Mouse (Mus musculus) midbrain, embryonic 14.5 days (tissue): ENCODE results near the gene Clgn. TPM values are rescaled to one million over a fixed set of nuclear protein-coding genes. Genes with fewer than 3 reads are reported as not detected.

Experiments
- ATAC-seq: fragments of 200-750 bp; cut with Nextera tagmentation; 2 replicates; pipeline ENCODE4 v1.8.0; 2017; ENCODE audit warnings: moderate number of reproducible peaks, moderate library complexity; ENCODE audit not compliant: low FRiP score, low TSS enrichment
- DNase-seq: peaks from one replicate; pipeline ENCODE4 v3.0.0-alpha.2; 2015
- H3K27ac ChIP-seq: fragments of 300-500 bp; sonication (generic); replicated peaks from 2 replicates; pipeline ENCODE4 v1.5.1; 2014; ENCODE audit warnings: mild to moderate bottlenecking, low read depth, low read length, moderate library complexity
- H3K27me3 ChIP-seq: fragments of 300-500 bp; sonication (generic); 2 replicates; pipeline ENCODE4 v1.6.1; 2014; ENCODE audit warnings: low read length, control low read depth, mixed read lengths; ENCODE audit not compliant: control insufficient read depth, insufficient read depth
- H3K36me3 ChIP-seq: fragments of 300-500 bp; sonication (generic); 2 replicates; pipeline ENCODE4 v1.6.1; 2014; ENCODE audit warnings: low read length, control low read depth; ENCODE audit not compliant: control insufficient read depth, insufficient read depth
- H3K4me1 ChIP-seq: fragments of 300-500 bp; sonication (generic); 2 replicates; pipeline ENCODE4 v1.6.1; 2014; ENCODE audit warnings: mild to moderate bottlenecking, antibody characterized with exemption, low read length, control low read depth; ENCODE audit not compliant: control insufficient read depth, insufficient read depth
- H3K4me2 ChIP-seq: fragments of 300-500 bp; sonication (generic); 2 replicates; pipeline ENCODE4 v1.6.1; 2014; ENCODE audit warnings: mild to moderate bottlenecking, low read length, moderate library complexity
- H3K4me3 ChIP-seq: fragments of 300-500 bp; sonication (generic); replicated peaks from 2 replicates; pipeline ENCODE4 v1.5.1; 2014; ENCODE audit warnings: low read depth, low read length
- H3K9ac ChIP-seq: fragments of 300-500 bp; sonication (generic); replicated peaks from 2 replicates; pipeline ENCODE4 v1.6.1; 2014; ENCODE audit warnings: mild to moderate bottlenecking, low read length, moderate library complexity
- H3K9me3 ChIP-seq: fragments of 300-500 bp; sonication (generic); 2 replicates; pipeline ENCODE4 v1.6.1; 2016; ENCODE audit warnings: low read length, control low read depth, mixed read lengths; ENCODE audit not compliant: control insufficient read depth
- WGBS: fragments of 180-500 bp; shearing (Covaris S2); extraction: QIAGEN DNeasy Blood & Tissue Kit; methylation state at CpG from one replicate; pipeline ENCODE4 v1.1.7; 2014; 5-methylcytosine and 5-hydroxymethylcytosine counted together
- polyA plus RNA-seq: library from polyadenylated mRNA; unstranded; fragments of >200 nt; fragmentation: Nextera tagmentation; extraction: Ambion mirVana; gene quantifications from 2 replicates; pipeline ENCODE4 v1.2.1, GENCODE M21; 2014

Gene Clgn
- polyA plus RNA-seq, 1 experiment from 2014 or later: 10.2 TPM

GRCm38 (mm10) chr8:83382850-83383249, 6.8 kb upstream of the Clgn start:
- WGBS: 43% methylated on average over 2 of the region's 2 CpGs
- Histone ChIP-seq H3K27me3 (no peaks in the 10 kb centered on the region), H3K4me1 (no peaks in the 10 kb centered on the region), H3K9ac (no peak overlapping the region), H3K36me3 (no peaks in the 10 kb centered on the region), H3K4me2 (no peak overlapping the region), H3K4me3 (no peak overlapping the region), H3K9me3 (no peaks in the 10 kb centered on the region), H3K27ac (no peak overlapping the region)
- no peak for DNase-seq
- no peak for ATAC-seq

- Histone ChIP-seq H3K27me3 (no peaks in the 10 kb centered on the region), H3K4me2 (peak overlapping the region; percentile 88), H3K9me3 (no peaks in the 10 kb centered on the region), H3K36me3 (no peaks in the 10 kb centered on the region), H3K27ac (no peak overlapping the region), H3K9ac (peak overlapping the region; percentile 68), H3K4me3 (peak overlapping the region; percentile 60), H3K4me1 (peaks cover 6% of the 10 kb centered on the region; the same call in 1 of the 2 replicates)
- ATAC-seq (peak; percentile 58; the same call in 1 of the 2 replicates), DNase-seq (no peak)
- WGBS: 4% methylated on average over 14 of the region's 14 CpGs
Observed at GRCm38 (mm10) chr8:83390006-83390701, 487 bp downstream of the Clgn start.

GRCm38 (mm10) chr8:83392521-83392920, 2.9 kb downstream of the Clgn start:
- H3K9ac ChIP-seq: no peak overlapping the region
- H3K4me2 ChIP-seq: no peak overlapping the region
- WGBS: 50% methylated on average over 1 of the region's 1 CpGs
- ATAC-seq (no peak), DNase-seq (no peak)
- H3K9me3 ChIP-seq: no peaks in the 10 kb centered on the region
- H3K27me3 ChIP-seq: no peaks in the 10 kb centered on the region
- no peak overlapping the region for H3K4me3 ChIP-seq
- peaks cover 6% of the 10 kb centered on the region; the same call in 1 of the 2 replicates for H3K4me1 ChIP-seq
- no peak overlapping the region for H3K27ac ChIP-seq
- no peaks in the 10 kb centered on the region for H3K36me3 ChIP-seq

GRCm38 (mm10) chr8:83394325-83394724, 4.7 kb downstream of the Clgn start:
- H3K9ac ChIP-seq: no peak overlapping the region
- H3K36me3 ChIP-seq: no peaks in the 10 kb centered on the region
- DNase-seq: no peak
- no peak for ATAC-seq
- H3K9me3 ChIP-seq: no peaks in the 10 kb centered on the region
- no peaks in the 10 kb centered on the region for H3K27me3 ChIP-seq
- H3K4me1 ChIP-seq: peaks cover 6% of the 10 kb centered on the region; the same call in 1 of the 2 replicates
- no peak overlapping the region for H3K4me2 ChIP-seq
- no peak overlapping the region for H3K4me3 ChIP-seq
- no peak overlapping the region for H3K27ac ChIP-seq
- WGBS: 94% methylated on average over 5 of the region's 5 CpGs

GRCm38 (mm10) chr8:83396680-83397079, 7.0 kb downstream of the Clgn start:
- H3K9me3 ChIP-seq: no peaks in the 10 kb centered on the region
- H3K4me3 ChIP-seq: no peak overlapping the region
- no peak overlapping the region for H3K9ac ChIP-seq
- no peak overlapping the region for H3K27ac ChIP-seq
- H3K4me1 ChIP-seq: no peaks in the 10 kb centered on the region
- no peak overlapping the region for H3K4me2 ChIP-seq
- WGBS: 89% methylated on average over 6 of the region's 6 CpGs
- H3K27me3 ChIP-seq: no peaks in the 10 kb centered on the region
- no peak for ATAC-seq
- DNase-seq: no peak
- no peaks in the 10 kb centered on the region for H3K36me3 ChIP-seq

- Histone ChIP-seq H3K9me3 (no peaks in the 10 kb centered on the region), H3K4me3 (no peak overlapping the region), H3K36me3 (no peaks in the 10 kb centered on the region), H3K27ac (no peak overlapping the region), H3K9ac (no peak overlapping the region), H3K27me3 (no peaks in the 10 kb centered on the region), H3K4me1 (no peaks in the 10 kb centered on the region), H3K4me2 (no peak overlapping the region)
- ATAC-seq (no peak), DNase-seq (no peak)
- 75% methylated on average over 4 of the region's 4 CpGs for WGBS
Observed at GRCm38 (mm10) chr8:83397726-83398125, 8.1 kb downstream of the Clgn start.

- ATAC-seq (no peak), DNase-seq (no peak)
- WGBS: 87% methylated on average over 10 of the region's 10 CpGs
- Histone ChIP-seq H3K4me2 (no peak overlapping the region), H3K27ac (no peak overlapping the region), H3K27me3 (no peaks in the 10 kb centered on the region), H3K4me1 (no peaks in the 10 kb centered on the region), H3K9ac (no peak overlapping the region), H3K9me3 (no peaks in the 10 kb centered on the region), H3K4me3 (no peak overlapping the region), H3K36me3 (no peaks in the 10 kb centered on the region)
Observed at GRCm38 (mm10) chr8:83405548-83405947, 15.9 kb downstream of the Clgn start.

- H3K9ac ChIP-seq: no peak overlapping the region
- DNase-seq (peak; percentile 28), ATAC-seq (no peak)
- no peaks in the 10 kb centered on the region for H3K4me1 ChIP-seq
- H3K9me3 ChIP-seq: no peaks in the 10 kb centered on the region
- H3K27ac ChIP-seq: no peak overlapping the region
- WGBS: 36% methylated on average over 6 of the region's 6 CpGs
- H3K27me3 ChIP-seq: no peaks in the 10 kb centered on the region
- H3K4me3 ChIP-seq: no peak overlapping the region
- H3K4me2 ChIP-seq: no peak overlapping the region
- H3K36me3 ChIP-seq: no peaks in the 10 kb centered on the region
Observed at GRCm38 (mm10) chr8:83406836-83407235, 17.2 kb downstream of the Clgn start.

GRCm38 (mm10) chr8:83408496-83408895, 18.8 kb downstream of the Clgn start:
- ATAC-seq (no peak), DNase-seq (no peak)
- H3K4me1 ChIP-seq: no peaks in the 10 kb centered on the region
- H3K4me3 ChIP-seq: no peak overlapping the region
- no peaks in the 10 kb centered on the region for H3K9me3 ChIP-seq
- H3K27ac ChIP-seq: no peak overlapping the region
- no peaks in the 10 kb centered on the region for H3K27me3 ChIP-seq
- no peak overlapping the region for H3K9ac ChIP-seq
- no peak overlapping the region for H3K4me2 ChIP-seq
- 91% methylated on average over 7 of the region's 7 CpGs for WGBS
- H3K36me3 ChIP-seq: no peaks in the 10 kb centered on the region
